Mouse (Mus musculus): ENCODE results near the gene Ssc4d.

Ssc4d gene

GRCm38 (mm10) chr5:135911633-135912220, 62.6 kb downstream of the Ssc4d start:
- CTCF ChIA-PET: interaction anchor here (0.6 kb wide), 1 partner anchor 72 kb away, joined by 3 read pairs; no protein-coding TSS in a partner anchor

GRCm38 (mm10) chr5:135910813-135911212, 63.5 kb downstream of the Ssc4d start:
- CTCF ChIA-PET: no interaction called here

All from spleen, embryonic (tissue).